Mouse (Mus musculus) C2C12 (cell line): Measurements from ENCODE around the gene Supt20. TPM values are rescaled to one million over a fixed set of nuclear protein-coding genes. Genes with fewer than 3 reads are reported as not detected.

ENCODE experiments used
- H3K27me3 ChIP-seq: one replicate; pipeline ENCODE4 v1.6.1; 2011; ENCODE audit not compliant: control insufficient read depth, insufficient read depth, insufficient read length
- H3K36me3 ChIP-seq: one replicate; pipeline ENCODE4 v1.6.1; 2011; ENCODE audit not compliant: control insufficient read depth, insufficient read depth
- H3K4me3 ChIP-seq: one replicate; pipeline ENCODE4 v1.5.1; 2011; ENCODE audit warnings: mild to moderate bottlenecking, control low read depth; ENCODE audit not compliant: poor library complexity, insufficient read depth, severe bottlenecking
- H3K79me2 ChIP-seq: one replicate; pipeline ENCODE4 v1.6.1; 2011; ENCODE audit not compliant: control insufficient read depth, insufficient read depth
- H3K79me3 ChIP-seq: one replicate; pipeline ENCODE4 v1.6.1; 2011; ENCODE audit warnings: low read depth, control low read depth
- H3ac ChIP-seq: one replicate; pipeline ENCODE3; 2011; ENCODE audit warnings: low read depth; ENCODE audit not compliant: control insufficient read depth, insufficient read length
- CEBPB ChIP-seq: IDR thresholded peaks from one replicate; pipeline ENCODE4 v1.6.1; 2011; ENCODE audit warnings: low read depth, mild to moderate bottlenecking, control low read depth, moderate library complexity
- CTCF ChIP-seq: IDR thresholded peaks from one replicate; pipeline ENCODE4 v1.5.1; 2011; ENCODE audit not compliant: control insufficient read depth, insufficient read depth, insufficient read length
- FOSL1 ChIP-seq: IDR thresholded peaks from one replicate; pipeline ENCODE4 v1.8.0; 2011; ENCODE audit warnings: mild to moderate bottlenecking, low read length; ENCODE audit not compliant: poor library complexity, insufficient read depth, severe bottlenecking
- MAX ChIP-seq: IDR thresholded peaks from one replicate; pipeline ENCODE4 v1.6.1; 2011; ENCODE audit warnings: mild to moderate bottlenecking, control low read depth
- MYOD1 ChIP-seq: IDR thresholded peaks from one replicate; pipeline ENCODE4 v1.6.1; 2011; ENCODE audit warnings: low read depth; ENCODE audit not compliant: control insufficient read depth, insufficient read length
- MYOG ChIP-seq: IDR thresholded peaks from one replicate; pipeline ENCODE4 v1.6.1; 2011; ENCODE audit not compliant: control insufficient read depth, insufficient read length; ENCODE audit errors: extremely low read depth
- USF1 ChIP-seq: IDR thresholded peaks from one replicate; pipeline ENCODE4 v1.6.1; 2011; ENCODE audit warnings: low read depth, mild to moderate bottlenecking, control low read depth, moderate library complexity
- polyA plus RNA-seq: library from polyadenylated mRNA; unstranded; fragments of >200 nt; fragmentation: generic; extraction: Trizol; gene quantifications from one replicate; pipeline ENCODE4 v1.2.1, GENCODE M21; 2012; ENCODE audit warnings: missing spikeins

The Supt20 gene
- polyA plus RNA-seq, 1 experiment: 13.2 TPM

GRCm38 (mm10) chr3:54672111-54672510, 20.5 kb upstream of the Supt20 start:
- Histone ChIP-seq H3K79me3 (no peaks in the 10 kb centered on the region), H3ac (no peak overlapping the region), H3K27me3 (no peaks in the 10 kb centered on the region), H3K36me3 (no peaks in the 10 kb centered on the region), H3K4me3 (no peak overlapping the region), H3K79me2 (no peaks in the 10 kb centered on the region)
- TF ChIP-seq MYOD1 (no peak), USF1 (no peak), MYOG (no peak), CTCF (no peak), MAX (no peak), CEBPB (no peak), FOSL1 (no peak)

DNA sequence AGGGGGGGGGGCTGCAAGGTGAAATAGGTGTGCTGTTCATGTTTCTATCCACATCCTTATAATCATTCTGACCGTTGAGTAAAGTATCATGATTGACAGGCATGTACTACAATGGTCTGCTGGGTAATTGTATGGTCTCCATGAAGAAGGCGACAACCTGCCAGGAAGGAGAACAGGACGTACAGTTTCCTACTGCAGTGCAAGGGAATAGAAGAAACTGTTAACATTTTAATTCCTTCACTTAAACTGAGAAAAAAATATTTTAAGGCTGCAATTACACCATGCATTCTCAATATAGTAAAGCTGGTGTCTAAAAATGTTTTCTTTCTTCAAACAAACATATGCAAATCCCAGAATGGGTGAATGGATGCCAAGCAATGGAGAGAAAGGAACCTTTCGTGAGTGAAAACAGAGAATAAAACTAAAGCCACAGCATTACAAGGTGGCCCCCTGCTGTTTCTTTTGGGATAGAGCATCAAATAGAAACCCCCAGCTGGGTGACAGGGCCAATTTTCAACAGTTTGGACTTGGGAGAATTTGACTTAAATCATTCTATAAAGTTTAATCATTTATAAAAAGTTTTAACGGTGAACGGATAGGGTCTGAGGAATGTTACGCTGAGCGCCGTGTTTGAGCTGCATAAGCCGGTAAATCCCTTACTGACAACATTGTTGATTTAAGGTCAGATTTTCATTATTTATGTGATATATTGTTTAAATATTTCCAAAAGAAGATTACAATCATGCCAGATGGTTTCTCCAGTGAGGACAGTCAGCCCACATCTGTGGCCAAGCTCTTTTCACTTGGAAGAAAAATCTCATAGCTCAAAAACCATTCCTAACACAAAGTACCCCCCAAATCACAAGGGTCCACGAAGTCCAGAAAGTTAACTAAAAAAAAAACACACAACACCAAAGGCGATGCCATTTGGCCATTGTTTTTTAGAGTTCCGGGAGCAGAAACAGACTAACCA, 19.8 kb upstream of the Supt20 start:
- Histone ChIP-seq H3K79me3 (no peaks in the 10 kb centered on the region), H3K4me3 (no peak overlapping the region), H3K36me3 (no peaks in the 10 kb centered on the region), H3K27me3 (no peaks in the 10 kb centered on the region), H3K79me2 (no peaks in the 10 kb centered on the region), H3ac (no peak overlapping the region)
- TF ChIP-seq USF1: no peak
- no peak for TF ChIP-seq CTCF
- no peak for TF ChIP-seq MYOD1
- TF ChIP-seq MYOG: no peak

DNA sequence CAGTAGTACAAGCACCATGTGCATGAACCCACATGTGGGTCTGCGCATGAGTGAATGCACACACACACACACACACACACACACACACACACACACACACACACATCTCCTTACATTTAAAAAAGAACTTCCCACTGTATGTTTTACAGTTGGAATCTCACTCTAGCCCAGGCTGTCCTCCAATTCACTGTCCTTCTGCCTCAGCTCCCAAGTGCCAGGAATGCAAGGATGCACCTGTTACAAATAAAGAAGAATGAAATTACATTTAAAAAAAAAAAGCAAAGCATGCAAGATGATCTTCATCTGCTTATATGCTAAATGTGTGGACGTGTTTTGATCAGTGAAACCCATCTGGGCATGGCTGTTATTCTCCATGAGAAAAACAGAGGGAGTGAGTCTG, 15.8 kb upstream of the Supt20 start:
- Histone ChIP-seq H3K4me3 (no peak overlapping the region), H3K36me3 (no peaks in the 10 kb centered on the region), H3K27me3 (no peaks in the 10 kb centered on the region), H3ac (no peak overlapping the region), H3K79me3 (no peaks in the 10 kb centered on the region), H3K79me2 (no peaks in the 10 kb centered on the region)
- TF ChIP-seq USF1: no peak

- H3K36me3 ChIP-seq: no peaks in the 10 kb centered on the region
- no peak overlapping the region for H3ac ChIP-seq
- TF ChIP-seq CEBPB: no peak
- TF ChIP-seq FOSL1: no peak
- TF ChIP-seq MYOD1: no peak
- no peaks in the 10 kb centered on the region for H3K79me2 ChIP-seq
- no peaks in the 10 kb centered on the region for H3K27me3 ChIP-seq
- no peaks in the 10 kb centered on the region for H3K79me3 ChIP-seq
- no peak overlapping the region for H3K4me3 ChIP-seq
These were observed 11.1 kb upstream of the Supt20 start for GRCm38 (mm10) chr3:54681310-54682204.

- Histone ChIP-seq H3K36me3 (no peaks in the 10 kb centered on the region), H3K79me2 (no peaks in the 10 kb centered on the region), H3K4me3 (no peak overlapping the region), H3K79me3 (no peaks in the 10 kb centered on the region), H3ac (no peak overlapping the region), H3K27me3 (no peaks in the 10 kb centered on the region)
- TF ChIP-seq USF1: no peak
- no peak for TF ChIP-seq FOSL1
- no peak for TF ChIP-seq MYOD1
- no peak for TF ChIP-seq MYOG
- no peak for TF ChIP-seq CTCF
- no peak for TF ChIP-seq CEBPB
- TF ChIP-seq MAX: no peak
These were observed 7.4 kb upstream of the Supt20 start for GRCm38 (mm10) chr3:54685202-54685601.

- no peaks in the 10 kb centered on the region for H3K79me3 ChIP-seq
- no peak overlapping the region for H3K4me3 ChIP-seq
- no peaks in the 10 kb centered on the region for H3K36me3 ChIP-seq
- no peak overlapping the region for H3ac ChIP-seq
- TF ChIP-seq USF1: no peak
- TF ChIP-seq FOSL1: no peak
- no peak for TF ChIP-seq CEBPB
- no peak for TF ChIP-seq MYOG
- no peak for TF ChIP-seq CTCF
- TF ChIP-seq MYOD1: no peak
- no peak for TF ChIP-seq MAX
- H3K79me2 ChIP-seq: no peaks in the 10 kb centered on the region
- H3K27me3 ChIP-seq: no peaks in the 10 kb centered on the region
These were observed 5.4 kb upstream of the Supt20 start for GRCm38 (mm10) chr3:54687245-54687644.
